Mouse (Mus musculus): ENCODE measurements around the gene Cyfip2. TPM values are rescaled to one million over a fixed set of nuclear protein-coding genes. Genes with fewer than 3 reads are reported as not detected.

Gene Cyfip2
- polyA plus RNA-seq, 1 experiment from 2014 or later, result 6.1 TPM

DNA sequence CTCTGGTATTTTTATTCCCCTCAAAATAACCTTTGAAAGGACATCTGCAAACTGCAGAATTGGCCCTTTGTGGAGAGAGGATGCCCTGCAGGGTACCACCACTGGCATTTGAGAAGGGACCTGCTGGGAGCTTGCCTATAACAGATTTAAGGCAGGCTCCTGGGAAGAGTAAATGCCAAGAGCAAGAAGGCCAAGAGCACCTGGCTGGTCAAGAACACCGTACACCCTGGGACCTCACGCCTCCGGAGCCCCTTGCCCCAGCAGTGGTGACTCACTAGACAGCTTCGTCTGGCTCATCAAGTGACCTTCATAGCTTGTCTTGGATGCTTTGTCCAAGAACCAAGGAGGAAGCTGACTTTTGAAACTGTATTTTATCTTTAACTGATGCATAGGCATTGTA, 79.9 kb downstream of the Cyfip2 start:
- WGBS (ENCODE audit: insufficient replicate concordance), result 93% methylated on average over 4 of the region's 4 CpGs
- no peak for ATAC-seq

DNA sequence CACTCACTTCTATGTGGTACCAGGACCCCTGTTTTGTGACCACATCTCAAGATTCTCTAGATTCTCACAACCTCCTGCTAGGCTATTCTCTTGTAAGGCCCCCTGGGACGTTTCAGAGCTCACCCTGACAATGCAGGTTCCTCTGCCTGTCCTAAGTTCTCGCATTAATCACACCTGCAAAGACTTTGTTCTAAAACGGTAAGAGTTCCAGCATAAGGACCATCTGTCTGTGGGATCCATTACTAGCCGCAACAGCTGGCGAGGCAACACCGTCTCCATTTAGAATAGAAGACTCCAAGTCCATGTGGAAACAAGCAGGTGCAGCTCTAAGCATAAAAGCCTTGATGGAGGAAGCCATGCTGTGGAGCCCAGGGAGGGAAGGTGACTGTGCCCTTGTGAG, 82.5 kb downstream of the Cyfip2 start:
- Histone ChIP-seq H3K4me2 (ENCODE audit: low read depth, low read length) (no peak overlapping the region), H3K27ac (ENCODE audit: low read depth) (no peak overlapping the region), H3K4me3 (ENCODE audit: low read depth, low read length) (no peak overlapping the region), H3K36me3 (replicated peaks; ENCODE audit: insufficient read depth, low read length) (no peaks in the 10 kb centered on the region), H3K9me3 (ENCODE audit: low read length) (no peaks in the 10 kb centered on the region), H3K27me3 (ENCODE audit: insufficient read depth, low read length) (no peaks in the 10 kb centered on the region), H3K9ac (replicated peaks) (no peak overlapping the region), H3K4me1 (ENCODE audit: insufficient read depth) (no peaks in the 10 kb centered on the region)
- TF ChIP-seq CTCF (IDR thresholded peaks at IDR 0.05; ENCODE audit: low read depth) (no peak), EP300 (IDR thresholded peaks at IDR 0.05; ENCODE audit: low read depth) (no peak)
- ATAC-seq (no peak), DNase-seq (no peak)
- 75% methylated on average over 6 of the region's 6 CpGs for WGBS (ENCODE audit: insufficient replicate concordance)

More for the DNA sequence above, 79.9 kb downstream of the Cyfip2 start:
- 0 out of 2 replicates have a peak, but pooled peaks cover 3% of the 10 kb centered on the region for H3K36me3 ChIP-seq (replicated peaks; ENCODE audit: insufficient read depth, low read length)
- TF ChIP-seq CTCF (IDR thresholded peaks at IDR 0.05; ENCODE audit: low read depth), result no peak
- no peak for TF ChIP-seq EP300 (IDR thresholded peaks at IDR 0.05; ENCODE audit: low read depth)
- H3K9ac ChIP-seq (replicated peaks), result no peak overlapping the region
- no peaks in the 10 kb centered on the region for H3K4me1 ChIP-seq (ENCODE audit: insufficient read depth)
- no peak overlapping the region for H3K27ac ChIP-seq (ENCODE audit: low read depth)
- no peaks in the 10 kb centered on the region for H3K27me3 ChIP-seq (ENCODE audit: insufficient read depth, low read length)
- DNase-seq, result no peak
- H3K9me3 ChIP-seq (ENCODE audit: low read length), result no peaks in the 10 kb centered on the region
- no peak overlapping the region for H3K4me3 ChIP-seq (ENCODE audit: low read depth, low read length)
- no peak overlapping the region for H3K4me2 ChIP-seq (ENCODE audit: low read depth, low read length)

DNA sequence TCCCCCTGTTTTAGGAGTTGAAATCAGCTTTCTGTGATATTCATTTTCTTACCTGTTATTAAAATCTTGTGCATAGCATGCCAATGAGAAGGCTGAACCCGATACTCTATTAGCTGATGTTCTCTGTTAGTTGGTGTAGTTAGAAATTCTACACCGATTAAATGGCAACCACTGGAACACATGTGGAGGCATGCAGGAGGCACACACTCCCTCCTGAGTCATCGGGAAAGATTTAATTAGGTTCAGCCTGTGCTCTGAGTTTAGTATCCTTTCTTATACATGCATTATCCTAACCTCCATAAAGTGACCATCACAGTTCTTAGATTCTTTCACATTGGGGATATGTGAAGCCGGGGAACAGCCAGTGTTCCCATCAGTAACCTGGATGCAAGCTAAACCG, 87.3 kb downstream of the Cyfip2 start:
- no peaks in the 10 kb centered on the region for H3K4me1 ChIP-seq (ENCODE audit: insufficient read depth)
- TF ChIP-seq CTCF (IDR thresholded peaks at IDR 0.05; ENCODE audit: low read depth) (no peak), EP300 (IDR thresholded peaks at IDR 0.05; ENCODE audit: low read depth) (no peak)
- ATAC-seq (no peak), DNase-seq (no peak)
- no peak overlapping the region for H3K27ac ChIP-seq (ENCODE audit: low read depth)
- no peak overlapping the region for H3K9ac ChIP-seq (replicated peaks)
- no peaks in the 10 kb centered on the region for H3K27me3 ChIP-seq (ENCODE audit: insufficient read depth, low read length)
- H3K4me3 ChIP-seq (ENCODE audit: low read depth, low read length), result no peak overlapping the region
- no peak overlapping the region for H3K4me2 ChIP-seq (ENCODE audit: low read depth, low read length)
- no peaks in the 10 kb centered on the region for H3K36me3 ChIP-seq (replicated peaks; ENCODE audit: insufficient read depth, low read length)
- WGBS (ENCODE audit: insufficient replicate concordance), result 82% methylated on average over 5 of the region's 5 CpGs
- no peaks in the 10 kb centered on the region for H3K9me3 ChIP-seq (ENCODE audit: low read length)

DNA sequence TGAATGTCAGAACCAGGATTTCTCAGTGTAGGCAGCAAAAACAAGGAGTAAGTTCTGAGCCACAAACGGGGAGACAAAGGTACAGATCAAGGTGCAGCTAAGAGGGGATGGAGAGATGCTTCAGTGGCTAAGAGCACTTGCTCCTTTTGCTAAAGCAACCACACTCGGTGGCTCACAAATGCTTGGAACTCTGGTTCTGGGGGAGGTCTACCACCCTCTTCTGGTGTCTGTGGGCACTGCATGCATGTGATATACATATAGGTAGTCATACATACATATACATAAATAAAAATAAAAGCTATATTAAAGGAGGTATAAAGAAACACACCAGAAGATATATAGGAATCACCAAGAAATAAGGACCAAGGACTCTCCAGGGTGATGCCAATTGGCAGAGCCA, 89.1 kb downstream of the Cyfip2 start:
- TF ChIP-seq EP300 (IDR thresholded peaks at IDR 0.05; ENCODE audit: low read depth) (no peak), CTCF (IDR thresholded peaks at IDR 0.05; ENCODE audit: low read depth) (peak; percentile 31; the same call in 1 of the 2 replicates)
- Histone ChIP-seq H3K9ac (replicated peaks) (no peak overlapping the region), H3K4me3 (ENCODE audit: low read depth, low read length) (no peak overlapping the region), H3K9me3 (ENCODE audit: low read length) (no peaks in the 10 kb centered on the region), H3K4me1 (ENCODE audit: insufficient read depth) (no peaks in the 10 kb centered on the region), H3K4me2 (ENCODE audit: low read depth, low read length) (no peak overlapping the region), H3K27me3 (ENCODE audit: insufficient read depth, low read length) (no peaks in the 10 kb centered on the region), H3K27ac (ENCODE audit: low read depth) (no peak overlapping the region), H3K36me3 (replicated peaks; ENCODE audit: insufficient read depth, low read length) (no peaks in the 10 kb centered on the region)
- no peak for DNase-seq
- WGBS (ENCODE audit: insufficient replicate concordance), result 70% methylated on average over 2 of the region's 2 CpGs
- no peak for ATAC-seq

DNA sequence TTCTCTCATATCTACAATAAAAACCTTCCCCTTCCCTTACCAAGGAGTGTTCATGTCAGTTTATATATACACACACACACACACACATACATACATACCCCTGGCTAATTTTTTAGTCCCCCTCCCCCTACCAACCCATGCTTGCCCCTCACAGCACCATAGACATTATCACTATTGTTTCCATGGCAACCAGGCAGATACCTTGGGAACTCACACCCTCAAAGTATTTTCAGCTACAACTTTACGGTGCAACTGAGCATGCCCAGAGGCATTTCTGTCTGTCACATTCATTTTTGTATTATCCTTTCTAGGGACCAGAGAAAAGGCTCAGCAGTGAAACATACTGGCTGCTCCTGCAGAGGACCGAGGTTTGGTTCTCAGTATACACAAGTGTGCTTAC, 92.4 kb downstream of the Cyfip2 start:
- Histone ChIP-seq H3K4me1 (ENCODE audit: insufficient read depth) (no peaks in the 10 kb centered on the region), H3K4me3 (ENCODE audit: low read depth, low read length) (no peak overlapping the region), H3K27me3 (ENCODE audit: insufficient read depth, low read length) (no peaks in the 10 kb centered on the region), H3K9me3 (ENCODE audit: low read length) (no peaks in the 10 kb centered on the region), H3K36me3 (replicated peaks; ENCODE audit: insufficient read depth, low read length) (no peaks in the 10 kb centered on the region), H3K27ac (ENCODE audit: low read depth) (no peak overlapping the region), H3K9ac (replicated peaks) (no peak overlapping the region), H3K4me2 (ENCODE audit: low read depth, low read length) (no peak overlapping the region)
- no peak for ATAC-seq
- no peak for DNase-seq
- no peak for TF ChIP-seq CTCF (IDR thresholded peaks at IDR 0.05; ENCODE audit: low read depth)
- no peak for TF ChIP-seq EP300 (IDR thresholded peaks at IDR 0.05; ENCODE audit: low read depth)
- 70% methylated on average over 2 of the region's 2 CpGs for WGBS (ENCODE audit: insufficient replicate concordance)

DNA sequence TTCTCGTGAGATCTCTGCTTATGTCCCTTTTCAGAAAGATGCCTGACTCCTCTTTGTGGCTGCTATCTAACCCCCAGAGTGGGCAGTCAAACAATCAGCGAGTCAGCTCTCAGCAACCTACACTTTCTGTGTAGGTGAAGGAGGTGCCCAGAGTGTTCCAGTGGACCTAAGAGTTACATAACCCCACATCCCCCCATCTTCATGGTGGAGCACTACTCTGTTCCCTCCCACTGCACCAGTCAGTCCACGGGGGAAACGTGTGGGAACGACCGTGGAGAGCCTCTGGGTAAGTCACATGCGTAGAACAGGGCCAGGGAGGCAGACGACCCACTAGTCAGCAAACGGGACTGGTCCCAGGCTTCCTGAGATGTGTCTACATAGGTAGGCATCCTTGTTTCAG, 93.3 kb downstream of the Cyfip2 start:
- H3K4me3 ChIP-seq (ENCODE audit: low read depth, low read length), result no peak overlapping the region
- ATAC-seq, result no peak
- TF ChIP-seq EP300 (IDR thresholded peaks at IDR 0.05; ENCODE audit: low read depth) (no peak), CTCF (IDR thresholded peaks at IDR 0.05; ENCODE audit: low read depth) (no peak)
- H3K9me3 ChIP-seq (ENCODE audit: low read length), result no peaks in the 10 kb centered on the region
- H3K27me3 ChIP-seq (ENCODE audit: insufficient read depth, low read length), result no peaks in the 10 kb centered on the region
- H3K9ac ChIP-seq (replicated peaks), result no peak overlapping the region
- no peaks in the 10 kb centered on the region for H3K36me3 ChIP-seq (replicated peaks; ENCODE audit: insufficient read depth, low read length)
- no peak overlapping the region for H3K27ac ChIP-seq (ENCODE audit: low read depth)
- WGBS (ENCODE audit: insufficient replicate concordance), result 86% methylated on average over 9 of the region's 9 CpGs
- H3K4me1 ChIP-seq (ENCODE audit: insufficient read depth), result peaks cover 3% of the 10 kb centered on the region; the same call in 1 of the 2 replicates
- no peak overlapping the region for H3K4me2 ChIP-seq (ENCODE audit: low read depth, low read length)
- no peak for DNase-seq

DNA sequence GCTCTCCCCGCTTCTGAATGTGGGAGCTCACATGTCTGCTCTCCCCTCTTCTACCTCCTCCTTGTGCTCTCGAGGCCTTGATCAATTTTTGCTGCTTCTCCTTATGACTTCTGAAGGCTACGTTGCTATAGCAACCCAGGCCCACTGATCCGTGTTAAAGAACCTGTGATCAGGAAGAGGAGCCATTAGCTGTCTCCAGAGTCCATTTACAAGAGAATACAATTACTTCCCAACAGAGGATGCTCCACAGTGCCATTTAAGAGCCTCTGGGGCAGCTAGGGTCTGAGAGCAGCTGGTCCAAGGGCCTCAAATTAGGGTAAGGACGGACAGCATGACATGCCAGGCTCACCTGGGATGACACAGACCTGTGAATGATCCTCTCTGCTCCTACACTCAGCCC, 94.1 kb downstream of the Cyfip2 start:
- Histone ChIP-seq H3K4me2 (ENCODE audit: low read depth, low read length) (no peak overlapping the region), H3K4me1 (ENCODE audit: insufficient read depth) (peaks cover 3% of the 10 kb centered on the region; the same call in 1 of the 2 replicates), H3K9me3 (ENCODE audit: low read length) (no peaks in the 10 kb centered on the region), H3K4me3 (ENCODE audit: low read depth, low read length) (no peak overlapping the region), H3K27me3 (ENCODE audit: insufficient read depth, low read length) (no peaks in the 10 kb centered on the region), H3K27ac (ENCODE audit: low read depth) (no peak overlapping the region), H3K36me3 (replicated peaks; ENCODE audit: insufficient read depth, low read length) (no peaks in the 10 kb centered on the region), H3K9ac (replicated peaks) (no peak overlapping the region)
- no peak for DNase-seq
- TF ChIP-seq EP300 (IDR thresholded peaks at IDR 0.05; ENCODE audit: low read depth), result no peak
- ATAC-seq, result no peak
- 68% methylated on average over 5 of the region's 5 CpGs for WGBS (ENCODE audit: insufficient replicate concordance)

All from liver, postnatal 0 days (tissue).